Mouse (Mus musculus) erythroblast, embryonic 14.5 days (primary cell): Measurements from ENCODE around the gene Bcl9l.

ENCODE experiments used
- GATA1 ChIP-seq: IDR thresholded peaks from 2 replicates; pipeline ENCODE4 v1.6.1; 2012; ENCODE audit warnings: low read length, inconsistent platforms, mixed read lengths
- TAL1 ChIP-seq: IDR thresholded peaks from 3 replicates; pipeline ENCODE4 v1.6.1; 2012; ENCODE audit warnings: low read length, inconsistent platforms, mixed read lengths

GRCm38 (mm10) chr9:44482552-44482951 is at the start of gene Bcl9l:
- TF ChIP-seq TAL1 = no peak
- TF ChIP-seq GATA1 = no peak
